Mouse (Mus musculus) G1E (cell line): Measurements from ENCODE around the gene Taf11. TPM values are rescaled to one million over a fixed set of nuclear protein-coding genes. Genes with fewer than 3 reads are reported as not detected.

ENCODE experiments used
- ATAC-seq: 2 replicates; pipeline ENCODE4 v1.8.0; 2016; ENCODE audit warnings: mild to moderate bottlenecking; ENCODE audit not compliant: insufficient number of reproducible peaks, poor library complexity, low FRiP score, severe bottlenecking; ENCODE audit errors: extremely low read depth
- DNase-seq: peaks from one replicate; pipeline ENCODE4 v3.0.0; 2012; ENCODE audit warnings: low spot score
- H3K27me3 ChIP-seq: 2 replicates; pipeline ENCODE4 v1.6.1; 2012; ENCODE audit warnings: mild to moderate bottlenecking, low read length, inconsistent platforms; ENCODE audit not compliant: insufficient read depth
- H3K36me3 ChIP-seq: replicated peaks from 2 replicates; pipeline ENCODE3; 2012; ENCODE audit warnings: mild to moderate bottlenecking, inconsistent platforms
- H3K4me1 ChIP-seq: 2 replicates; pipeline ENCODE4 v1.6.1; 2012; ENCODE audit warnings: low read depth, low read length, inconsistent platforms, mixed read lengths; ENCODE audit not compliant: insufficient read depth
- H3K4me3 ChIP-seq: 2 replicates; pipeline ENCODE4 v1.5.1; 2012; ENCODE audit warnings: low read depth, mild to moderate bottlenecking, inconsistent platforms, low read length, moderate library complexity, mixed read lengths
- H3K9me3 ChIP-seq: replicated peaks from 2 replicates; pipeline ENCODE4 v1.6.1; 2012; ENCODE audit warnings: inconsistent platforms
- CTCF ChIP-seq: IDR thresholded peaks from 2 replicates; pipeline ENCODE4 v1.5.1; 2012; ENCODE audit warnings: low read depth, low read length, inconsistent platforms, mixed read lengths
- GATA1 ChIP-seq: IDR thresholded peaks from 2 replicates; pipeline ENCODE4 v1.6.1; 2012; ENCODE audit warnings: borderline replicate concordance, low read length, inconsistent platforms, mixed read lengths
- GATA2 ChIP-seq: IDR thresholded peaks from 2 replicates; pipeline ENCODE4 v1.6.1; 2012; ENCODE audit warnings: low read depth, low read length, inconsistent platforms, borderline replicate concordance
- POLR2AphosphoS5 ChIP-seq: IDR thresholded peaks from 2 replicates; pipeline ENCODE4 v1.6.1; 2012; ENCODE audit warnings: low read depth, low read length, inconsistent platforms; ENCODE audit not compliant: insufficient replicate concordance
- TAL1 ChIP-seq: conservative IDR thresholded peaks from 2 replicates; pipeline ENCODE4 v1.6.1; 2012; ENCODE audit warnings: low read depth, low read length, inconsistent platforms, mixed read lengths
- polyA plus RNA-seq: library from polyadenylated mRNA; stranded (reverse); fragments of >175 nt; gene quantifications from 2 replicates; pipeline ENCODE4 v1.2.3, GENCODE M21; 2012
- total RNA-seq, 2 experiments: library from RNA; stranded (forward) in 1 of 2; stranded (reverse) in 1 of 2; fragments of 200-1000 nt in 1 of 2; fragments of >200 nt in 1 of 2; fragmentation: Nextera tagmentation in 1 of 2; gene quantifications; 2 replicates each; pipeline ENCODE4 v1.2.3; 2014 to 2017

Gene Taf11
- total and polyA plus RNA-seq, 3 experiments: 36.1 to 42.4 (median 41.8) TPM

GRCm38 (mm10) chr17:27945546-27946216, 36.0 kb upstream of the Taf11 start:
- ATAC-seq (no peak), DNase-seq (no peak)
- no peaks in the 10 kb centered on the region for H3K27me3 ChIP-seq
- H3K4me1 ChIP-seq: no peaks in the 10 kb centered on the region
- H3K36me3 ChIP-seq: peaks cover 9% of the 10 kb centered on the region
- TF ChIP-seq GATA2 (no peak), POLR2AphosphoS5 (no peak), TAL1 (no peak), GATA1 (no peak), CTCF (no peak)
- no peaks in the 10 kb centered on the region for H3K9me3 ChIP-seq
- H3K4me3 ChIP-seq: no peak overlapping the region

DNA sequence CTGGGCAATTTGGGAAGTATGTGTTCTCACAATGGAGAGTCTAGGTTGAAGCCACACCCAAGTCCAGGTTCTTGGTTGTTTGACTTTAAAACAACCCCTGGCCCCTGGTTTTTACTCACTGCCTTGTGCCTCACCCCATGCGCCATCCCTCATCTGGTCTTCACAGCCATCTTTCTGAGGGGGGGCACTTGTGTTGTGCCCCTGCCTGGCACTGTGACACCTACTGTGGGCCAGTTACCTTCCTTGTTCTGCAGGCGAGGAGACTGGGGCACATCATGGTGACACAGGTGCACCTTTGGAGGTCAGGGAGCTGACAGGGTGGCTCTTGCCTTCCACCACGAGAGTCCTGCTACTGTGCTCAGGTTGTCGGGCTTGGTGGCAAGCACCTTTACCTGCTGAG, 32.5 kb upstream of the Taf11 start:
- DNase-seq (no peak), ATAC-seq (no peak)
- Histone ChIP-seq H3K9me3 (no peaks in the 10 kb centered on the region), H3K27me3 (no peaks in the 10 kb centered on the region), H3K36me3 (peaks cover 22% of the 10 kb centered on the region), H3K4me1 (0 out of 2 replicates have a peak, but pooled peaks cover 6% of the 10 kb centered on the region), H3K4me3 (no peak overlapping the region)
- TF ChIP-seq GATA2 (no peak), CTCF (no peak), POLR2AphosphoS5 (no peak), GATA1 (no peak), TAL1 (no peak)

- ATAC-seq (no peak), DNase-seq (no peak)
- no peaks in the 10 kb centered on the region for H3K27me3 ChIP-seq
- H3K36me3 ChIP-seq: peaks cover 22% of the 10 kb centered on the region
- no peak overlapping the region for H3K4me3 ChIP-seq
- no peaks in the 10 kb centered on the region for H3K9me3 ChIP-seq
- TF ChIP-seq GATA2 (no peak), CTCF (no peak), TAL1 (no peak), POLR2AphosphoS5 (no peak), GATA1 (no peak)
- H3K4me1 ChIP-seq: 0 out of 2 replicates have a peak, but pooled peaks cover 6% of the 10 kb centered on the region
Measured at GRCm38 (mm10) chr17:27941698-27942097, 32.1 kb upstream of the Taf11 start.

DNA sequence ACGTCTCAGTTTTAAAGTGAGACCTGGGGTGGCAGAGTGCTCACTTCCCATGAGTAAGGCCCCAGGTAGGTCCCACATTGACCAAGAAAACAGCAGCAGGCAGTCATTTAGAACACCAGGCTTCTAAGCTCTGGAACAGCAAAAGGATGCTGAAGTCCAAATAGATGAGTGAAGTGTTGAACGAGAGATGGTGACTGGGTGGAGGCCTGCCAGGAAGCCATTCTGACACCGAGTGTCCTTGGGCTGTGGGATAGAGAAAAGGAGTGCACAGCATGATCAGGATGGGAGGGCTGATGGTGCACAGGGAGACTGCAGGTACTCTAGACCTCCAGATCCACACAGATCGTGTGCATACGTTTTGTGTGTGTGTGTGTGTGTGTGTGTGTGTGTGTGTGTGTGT, 31.5 kb upstream of the Taf11 start:
- no peak for ATAC-seq
- Histone ChIP-seq H3K4me3 (no peak overlapping the region), H3K4me1 (0 out of 2 replicates have a peak, but pooled peaks cover 6% of the 10 kb centered on the region), H3K36me3 (peaks cover 22% of the 10 kb centered on the region), H3K9me3 (no peaks in the 10 kb centered on the region), H3K27me3 (no peaks in the 10 kb centered on the region)
- no peak for TF ChIP-seq GATA1
- no peak for TF ChIP-seq CTCF
- TF ChIP-seq GATA2: no peak
- TF ChIP-seq TAL1: no peak
- no peak for TF ChIP-seq POLR2AphosphoS5
- no peak for DNase-seq

DNA sequence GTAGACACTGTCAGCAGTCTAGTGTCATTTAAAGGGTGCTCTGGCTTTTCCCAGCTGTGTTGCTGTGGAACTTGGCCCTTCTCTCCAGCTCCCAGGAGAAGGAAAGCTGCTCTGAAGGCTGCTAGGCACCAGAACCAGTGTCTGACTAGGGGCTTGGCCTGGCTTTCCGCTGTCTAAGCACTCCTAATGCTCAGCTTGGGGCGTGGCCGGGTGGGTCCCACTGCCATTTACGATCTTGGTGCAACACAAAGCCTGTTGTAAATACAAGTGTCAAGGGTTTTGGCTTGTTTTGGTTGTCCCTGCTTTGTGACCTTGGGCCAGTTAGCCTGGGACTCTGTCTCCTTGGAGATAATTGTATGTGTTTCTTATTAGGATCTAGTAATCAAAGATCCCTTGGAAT, 30.7 kb upstream of the Taf11 start:
- H3K9me3 ChIP-seq: no peaks in the 10 kb centered on the region
- ATAC-seq (no peak), DNase-seq (no peak)
- no peaks in the 10 kb centered on the region for H3K27me3 ChIP-seq
- H3K36me3 ChIP-seq: peaks cover 20% of the 10 kb centered on the region
- 0 out of 2 replicates have a peak, but pooled peaks cover 6% of the 10 kb centered on the region for H3K4me1 ChIP-seq
- no peak for TF ChIP-seq GATA2
- no peak for TF ChIP-seq GATA1
- no peak for TF ChIP-seq CTCF
- TF ChIP-seq TAL1: no peak
- TF ChIP-seq POLR2AphosphoS5: no peak
- H3K4me3 ChIP-seq: no peak overlapping the region

- no peak overlapping the region for H3K4me3 ChIP-seq
- H3K4me1 ChIP-seq: 0 out of 2 replicates have a peak, but pooled peaks cover 6% of the 10 kb centered on the region
- H3K36me3 ChIP-seq: peaks cover 20% of the 10 kb centered on the region
- H3K27me3 ChIP-seq: no peaks in the 10 kb centered on the region
- TF ChIP-seq GATA1 (no peak), CTCF (no peak), GATA2 (no peak), POLR2AphosphoS5 (no peak), TAL1 (no peak)
- H3K9me3 ChIP-seq: no peaks in the 10 kb centered on the region
- ATAC-seq (no peak), DNase-seq (no peak)
Measured at GRCm38 (mm10) chr17:27939028-27939427, 29.4 kb upstream of the Taf11 start.
